Mouse (Mus musculus): ENCODE measurements around the gene Pbx1. TPM values are rescaled to one million over a fixed set of nuclear protein-coding genes. Genes with fewer than 3 reads are reported as not detected.

Pbx1 gene
- total and polyA plus RNA-seq, 3 experiments: 0.10 TPM; not detected in 2

DNA sequence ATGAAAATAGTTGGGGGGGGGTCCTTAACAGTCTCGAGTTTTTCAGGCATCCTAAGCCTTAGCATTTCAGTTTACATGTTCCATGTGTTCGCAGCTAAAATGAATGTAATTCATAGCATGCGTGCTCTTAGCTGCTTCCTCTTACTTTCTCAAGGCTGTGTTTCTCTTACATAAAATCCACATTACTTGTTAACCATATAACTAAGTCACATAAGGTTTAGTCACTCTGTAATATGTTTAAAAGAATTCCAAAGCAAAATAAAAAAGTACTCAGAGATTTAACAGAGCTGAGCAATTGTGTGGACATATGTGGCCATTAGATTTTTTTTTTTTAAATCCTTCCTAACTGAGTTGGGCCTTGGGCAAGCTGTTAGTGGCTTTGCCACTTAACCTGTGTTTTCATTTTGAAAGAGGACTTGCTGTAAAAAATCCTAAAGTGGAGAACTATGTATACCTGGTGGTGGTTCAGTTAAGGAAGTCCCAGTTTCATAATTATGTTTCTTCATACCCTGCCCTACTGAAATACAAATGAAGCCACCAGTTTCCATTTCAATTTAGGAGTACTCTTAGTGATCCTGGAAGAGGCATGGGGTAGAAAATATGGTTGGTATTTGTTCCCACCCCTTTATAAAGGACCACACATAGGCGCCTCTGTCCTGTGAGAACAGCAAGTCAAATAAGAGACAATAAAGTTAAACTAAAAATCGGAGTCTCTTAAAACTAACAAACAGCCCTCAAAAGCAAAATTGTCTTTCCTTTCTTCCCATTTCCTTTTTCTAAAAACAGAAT is 2.0 kb downstream of the Pbx1 start:
- no peaks in the 10 kb centered on the region for H3K9me3 ChIP-seq (replicated peaks; ENCODE audit: insufficient read depth, low read length)
- no peaks in the 10 kb centered on the region for H3K4me1 ChIP-seq (ENCODE audit: control insufficient read depth in 1 of 2, insufficient read depth in 2 of 2, low read length in 2 of 2)
- no peak for TF ChIP-seq SMC3 (IDR thresholded peaks at IDR 0.05; ENCODE audit: low read depth, low read length)
- no peak for TF ChIP-seq TAL1 (IDR thresholded peaks at IDR 0.05; ENCODE audit: low read length)
- TF ChIP-seq NRF1 (IDR thresholded peaks at IDR 0.05; ENCODE audit: insufficient read depth, low read depth, low read length, poor library complexity, severe bottlenecking): no peak
- no peak for TF ChIP-seq MXI1 (IDR thresholded peaks at IDR 0.05; ENCODE audit: low read depth, low read length)
- no peak for TF ChIP-seq MAX (IDR thresholded peaks at IDR 0.05; ENCODE audit: low read length)
- TF ChIP-seq CHD2 (IDR thresholded peaks at IDR 0.05; ENCODE audit: low read length): no peak
- TF ChIP-seq ETS1 (IDR thresholded peaks at IDR 0.05; ENCODE audit: low read depth, low read length): no peak
- TF ChIP-seq CTCF (IDR thresholded peaks at IDR 0.05 in 2 of 3, conservative IDR thresholded peaks at IDR 0.05 in 1 of 3; ENCODE audit: control insufficient read depth in 1 of 3, insufficient read depth in 1 of 3, low read depth in 2 of 3, low read length in 3 of 3, poor library complexity in 1 of 3, severe bottlenecking in 1 of 3): no peak
- TF ChIP-seq TBP (IDR thresholded peaks at IDR 0.05; ENCODE audit: low read depth, low read length): no peak
- no peak for TF ChIP-seq MEF2A (IDR thresholded peaks at IDR 0.05; ENCODE audit: extremely low read depth, insufficient replicate concordance, low read depth, low read length, poor library complexity, severe bottlenecking)
- no peak for TF ChIP-seq ZKSCAN1 (IDR thresholded peaks at IDR 0.05; ENCODE audit: low read depth, low read length)
- no peak for TF ChIP-seq SIN3A (IDR thresholded peaks at IDR 0.05; ENCODE audit: low read length)
- TF ChIP-seq ZMIZ1 (IDR thresholded peaks at IDR 0.05; ENCODE audit: low read depth, low read length): no peak
- TF ChIP-seq USF2 (IDR thresholded peaks at IDR 0.05; ENCODE audit: borderline replicate concordance in 1 of 2, insufficient read depth in 1 of 2, low read depth in 1 of 2, low read length in 2 of 2): no peak
- TF ChIP-seq POLR2AphosphoS5 (IDR thresholded peaks at IDR 0.05; ENCODE audit: borderline replicate concordance, low read depth, low read length): no peak
- TF ChIP-seq RCOR1 (IDR thresholded peaks at IDR 0.05; ENCODE audit: low read depth, low read length): no peak
- H3K36me3 ChIP-seq (ENCODE audit: control insufficient read depth in 1 of 2, insufficient read depth in 2 of 2, low read length in 2 of 2): no peaks in the 10 kb centered on the region
- H3K27me3 ChIP-seq (ENCODE audit: control insufficient read depth in 1 of 2, insufficient read depth in 2 of 2, low read length in 2 of 2): no peaks in the 10 kb centered on the region
- no peak overlapping the region for H3K27ac ChIP-seq (ENCODE audit: control insufficient read depth, low read depth, low read length)
- no peak for DNase-seq (ENCODE audit: low read depth, low spot score)
- H3K79me2 ChIP-seq (ENCODE audit: control insufficient read depth, insufficient read depth, low read length, poor library complexity): no peaks in the 10 kb centered on the region
- H3K4me3 ChIP-seq (ENCODE audit: control insufficient read depth in 1 of 2, insufficient read depth in 1 of 2, low read depth in 2 of 2, low read length in 2 of 2): no peak overlapping the region
- no peak overlapping the region for H3K9ac ChIP-seq (ENCODE audit: control insufficient read depth, low read depth, low read length, poor library complexity, severe bottlenecking)

DNA sequence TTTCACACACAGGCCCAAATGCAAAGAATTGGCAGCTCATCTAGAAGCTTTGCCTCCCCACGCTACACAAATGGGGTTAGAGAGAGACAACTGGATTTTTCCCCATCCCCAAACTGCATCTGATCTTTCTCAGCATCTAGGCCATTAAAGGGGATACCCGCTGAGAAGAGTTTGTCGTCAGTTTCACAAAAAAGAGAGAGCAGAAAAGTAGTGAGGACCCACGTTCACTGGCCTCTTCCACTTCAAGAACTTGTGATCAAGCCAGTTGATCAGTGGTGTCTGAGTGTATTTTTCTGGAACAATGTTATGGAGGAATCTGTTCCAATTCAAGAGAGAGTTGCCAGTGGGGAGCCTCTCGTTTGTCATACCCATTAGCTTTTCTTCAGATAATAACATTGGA is 2.7 kb downstream of the Pbx1 start:
- Histone ChIP-seq H3K9ac (ENCODE audit: control insufficient read depth, low read depth, low read length, poor library complexity, severe bottlenecking) (no peak overlapping the region), H3K27me3 (ENCODE audit: control insufficient read depth in 1 of 2, insufficient read depth in 2 of 2, low read length in 2 of 2) (no peaks in the 10 kb centered on the region), H3K27ac (ENCODE audit: control insufficient read depth, low read depth, low read length) (no peak overlapping the region), H3K4me1 (ENCODE audit: control insufficient read depth in 1 of 2, insufficient read depth in 2 of 2, low read length in 2 of 2) (no peaks in the 10 kb centered on the region), H3K9me3 (replicated peaks; ENCODE audit: insufficient read depth, low read length) (no peaks in the 10 kb centered on the region), H3K4me3 (ENCODE audit: control insufficient read depth in 1 of 2, insufficient read depth in 1 of 2, low read depth in 2 of 2, low read length in 2 of 2) (no peak overlapping the region), H3K36me3 (ENCODE audit: control insufficient read depth in 1 of 2, insufficient read depth in 2 of 2, low read length in 2 of 2) (no peaks in the 10 kb centered on the region), H3K79me2 (ENCODE audit: control insufficient read depth, insufficient read depth, low read length, poor library complexity) (no peaks in the 10 kb centered on the region)
- TF ChIP-seq MAFK (IDR thresholded peaks at IDR 0.05; ENCODE audit: borderline replicate concordance, low read depth, low read length): no peak
- TF ChIP-seq RAD21 (IDR thresholded peaks at IDR 0.05; ENCODE audit: low read depth, low read length): no peak
- no peak for TF ChIP-seq ZC3H11A (IDR thresholded peaks at IDR 0.05; ENCODE audit: low read depth, low read length)
- TF ChIP-seq TCF12 (IDR thresholded peaks at IDR 0.05; ENCODE audit: low read depth, low read length): no peak
- no peak for TF ChIP-seq RCOR1 (IDR thresholded peaks at IDR 0.05; ENCODE audit: low read depth, low read length)
- no peak for TF ChIP-seq POLR2AphosphoS2 (IDR thresholded peaks at IDR 0.05; ENCODE audit: low read length)
- no peak for TF ChIP-seq ZMIZ1 (IDR thresholded peaks at IDR 0.05; ENCODE audit: low read depth, low read length)
- no peak for TF ChIP-seq KAT2A (conservative IDR thresholded peaks at IDR 0.05; ENCODE audit: low read depth, low read length)
- no peak for TF ChIP-seq USF2 (IDR thresholded peaks at IDR 0.05; ENCODE audit: borderline replicate concordance in 1 of 2, insufficient read depth in 1 of 2, low read depth in 1 of 2, low read length in 2 of 2)
- DNase-seq (ENCODE audit: low read depth, low spot score): no peak

Measured in MEL (cell line).